Mouse (Mus musculus): ENCODE data around the gene Impdh2.
A peak's percentile ranks its signal among the peaks of the same experiment; 100 is the strongest.

GRCm38 (mm10) chr9:108578545-108579343, 18.7 kb downstream of the Impdh2 start, which contains the start of gene Wdr6:
- TF ChIP-seq POLR2A (IDR thresholded peaks at IDR 0.05; ENCODE audit: control insufficient read depth, extremely low read depth, insufficient read depth, low read length, poor library complexity) (peak; percentile 75), CTCF (IDR thresholded peaks at IDR 0.05; ENCODE audit: borderline replicate concordance, control insufficient read depth, extremely low read depth, insufficient read depth, low read length, poor library complexity) (peak; percentile 61; the same call in 1 of the 2 replicates)
